Mouse (Mus musculus): ENCODE measurements around the gene Sprr1b. TPM values are rescaled to one million over a fixed set of nuclear protein-coding genes. Genes with fewer than 3 reads are reported as not detected.

Gene Sprr1b
- not detected for polyA plus RNA-seq (2014; fragmentation: Illumina TruSeq; extraction: RNeasy Lipid Tissue Mini Kit (QIAGEN cat#74804); ENCODE audit: insufficient read depth, low read depth, low replicate concordance)

GRCm38 (mm10) chr3:92438689-92439088 is at the start of gene Sprr1b:
Sprr1b (minus strand) TSS chr3:92438789.

GRCm38 (mm10) chr3:92485863-92486262 is 47.3 kb upstream of the Sprr1b start, which contains the start of gene Sprr1a:
Sprr1a (minus strand) TSS chr3:92485895.

DNA sequence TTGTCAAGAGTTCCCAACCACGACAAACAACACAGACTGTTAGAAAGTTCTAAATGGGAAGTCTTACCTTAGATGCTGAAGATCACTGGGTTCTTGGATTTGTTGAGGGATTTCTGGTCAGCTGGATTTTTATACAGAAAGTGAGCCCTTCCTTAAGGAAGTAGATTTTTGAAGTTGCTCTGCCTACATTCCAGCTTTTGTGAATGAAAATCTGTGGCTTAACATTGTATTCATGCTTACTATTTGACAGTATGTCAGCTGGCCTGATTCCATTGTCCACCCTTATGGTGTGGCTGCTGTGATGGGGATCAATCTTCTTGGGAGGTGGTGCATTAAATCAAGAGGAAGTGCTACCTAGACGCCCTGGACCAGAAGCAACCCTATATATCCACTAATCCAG is 20.0 kb upstream of the Sprr1b start, which contains the start of gene Sprr3:
Gene Sprr3 (minus strand): TSS at position 101 of the 400 bp plus-strand sequence.

DNA sequence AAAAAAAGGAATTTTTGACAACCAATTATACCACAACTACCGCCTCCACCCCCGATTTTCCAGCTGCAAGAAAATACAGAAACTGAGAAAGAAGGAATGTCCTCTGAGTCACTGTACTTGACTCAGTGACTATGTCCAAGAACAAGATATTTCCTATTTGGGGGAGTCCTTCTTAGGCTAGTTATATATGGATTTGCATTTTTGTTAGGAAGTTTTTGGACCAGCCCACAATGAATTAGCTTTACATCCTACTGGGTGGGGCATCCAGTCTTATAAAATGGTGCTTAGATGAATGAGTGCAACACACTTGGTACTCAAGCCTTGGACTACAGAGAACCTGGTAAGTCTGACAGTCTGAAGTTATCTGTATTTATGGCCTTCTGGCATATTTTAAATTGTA is 6.3 kb downstream of the Sprr1b start, which contains the start of gene Sprr2k:
Gene Sprr2k (plus strand): TSS at position 301 of the 400 bp plus-strand sequence.

GRCm38 (mm10) chr3:92429323-92429722 is 9.3 kb downstream of the Sprr1b start, which contains the start of gene Gm9774:
Gm9774 (minus strand) TSS chr3:92429423.

GRCm38 (mm10) chr3:92417782-92418181 is 20.8 kb downstream of the Sprr1b start, which contains the start of gene Sprr2j-ps:
Sprr2j-ps (plus strand) TSS chr3:92418082.

GRCm38 (mm10) chr3:92407691-92408090 is 30.9 kb downstream of the Sprr1b start, which contains the start of gene Sprr2i:
Sprr2i (plus strand) TSS chr3:92407991.

Other genes with a start within 250 kb of the Sprr1b start
- not detected for gene Sprr2a1, start 223.0 kb downstream of the Sprr1b start, polyA plus RNA-seq (2014; fragmentation: Illumina TruSeq; extraction: RNeasy Lipid Tissue Mini Kit (QIAGEN cat#74804); ENCODE audit: insufficient read depth, low read depth, low replicate concordance)
- 0.51 TPM for gene Sprr2a2, start 222.9 kb downstream of the Sprr1b start, polyA plus RNA-seq (2014; fragmentation: Illumina TruSeq; extraction: RNeasy Lipid Tissue Mini Kit (QIAGEN cat#74804); ENCODE audit: insufficient read depth, low read depth, low replicate concordance)
- gene Sprr2a3, start 153.4 kb downstream of the Sprr1b start, polyA plus RNA-seq (2014; fragmentation: Illumina TruSeq; extraction: RNeasy Lipid Tissue Mini Kit (QIAGEN cat#74804); ENCODE audit: insufficient read depth, low read depth, low replicate concordance) = not detected
- gene Sprr2b, start 122.2 kb downstream of the Sprr1b start, polyA plus RNA-seq (2014; fragmentation: Illumina TruSeq; extraction: RNeasy Lipid Tissue Mini Kit (QIAGEN cat#74804); ENCODE audit: insufficient read depth, low read depth, low replicate concordance) = not detected
- not detected for gene Sprr2d, start 99.6 kb downstream of the Sprr1b start, polyA plus RNA-seq (2014; fragmentation: Illumina TruSeq; extraction: RNeasy Lipid Tissue Mini Kit (QIAGEN cat#74804); ENCODE audit: insufficient read depth, low read depth, low replicate concordance)
- gene Sprr2e, start 86.6 kb downstream of the Sprr1b start, polyA plus RNA-seq (2014; fragmentation: Illumina TruSeq; extraction: RNeasy Lipid Tissue Mini Kit (QIAGEN cat#74804); ENCODE audit: insufficient read depth, low read depth, low replicate concordance) = not detected
- gene Sprr2f, start 73.6 kb downstream of the Sprr1b start, polyA plus RNA-seq (2014; fragmentation: Illumina TruSeq; extraction: RNeasy Lipid Tissue Mini Kit (QIAGEN cat#74804); ENCODE audit: insufficient read depth, low read depth, low replicate concordance) = not detected
- not detected for gene Sprr2h, start 53.1 kb downstream of the Sprr1b start, polyA plus RNA-seq (2014; fragmentation: Illumina TruSeq; extraction: RNeasy Lipid Tissue Mini Kit (QIAGEN cat#74804); ENCODE audit: insufficient read depth, low read depth, low replicate concordance)
- gene Sprr2i, start 30.8 kb downstream of the Sprr1b start, polyA plus RNA-seq (2014; fragmentation: Illumina TruSeq; extraction: RNeasy Lipid Tissue Mini Kit (QIAGEN cat#74804); ENCODE audit: insufficient read depth, low read depth, low replicate concordance) = not detected
- gene Sprr2j-ps, start 20.7 kb downstream of the Sprr1b start, polyA plus RNA-seq (2014; fragmentation: Illumina TruSeq; extraction: RNeasy Lipid Tissue Mini Kit (QIAGEN cat#74804); ENCODE audit: insufficient read depth, low read depth, low replicate concordance) = not detected
- gene Gm9774, start 9.4 kb downstream of the Sprr1b start, polyA plus RNA-seq (2014; fragmentation: Illumina TruSeq; extraction: RNeasy Lipid Tissue Mini Kit (QIAGEN cat#74804); ENCODE audit: insufficient read depth, low read depth, low replicate concordance) = 3.0 TPM
- gene Sprr2k, start 6.2 kb downstream of the Sprr1b start, polyA plus RNA-seq (2014; fragmentation: Illumina TruSeq; extraction: RNeasy Lipid Tissue Mini Kit (QIAGEN cat#74804); ENCODE audit: insufficient read depth, low read depth, low replicate concordance) = not detected
- not detected for gene Sprr3, start 19.9 kb upstream of the Sprr1b start, polyA plus RNA-seq (2014; fragmentation: Illumina TruSeq; extraction: RNeasy Lipid Tissue Mini Kit (QIAGEN cat#74804); ENCODE audit: insufficient read depth, low read depth, low replicate concordance)
- 3.2 TPM for gene Sprr1a, start 47.1 kb upstream of the Sprr1b start, polyA plus RNA-seq (2014; fragmentation: Illumina TruSeq; extraction: RNeasy Lipid Tissue Mini Kit (QIAGEN cat#74804); ENCODE audit: insufficient read depth, low read depth, low replicate concordance)
- gene Sprr4, start 61.7 kb upstream of the Sprr1b start, polyA plus RNA-seq (2014; fragmentation: Illumina TruSeq; extraction: RNeasy Lipid Tissue Mini Kit (QIAGEN cat#74804); ENCODE audit: insufficient read depth, low read depth, low replicate concordance) = not detected
- gene 2310046K23Rik, start 95.7 kb upstream of the Sprr1b start, polyA plus RNA-seq (2014; fragmentation: Illumina TruSeq; extraction: RNeasy Lipid Tissue Mini Kit (QIAGEN cat#74804); ENCODE audit: insufficient read depth, low read depth, low replicate concordance) = not detected
- gene Ivl, start 134.9 kb upstream of the Sprr1b start, polyA plus RNA-seq (2014; fragmentation: Illumina TruSeq; extraction: RNeasy Lipid Tissue Mini Kit (QIAGEN cat#74804); ENCODE audit: insufficient read depth, low read depth, low replicate concordance) = 0.97 TPM
- not detected for gene Smcp, start 150.2 kb upstream of the Sprr1b start, polyA plus RNA-seq (2014; fragmentation: Illumina TruSeq; extraction: RNeasy Lipid Tissue Mini Kit (QIAGEN cat#74804); ENCODE audit: insufficient read depth, low read depth, low replicate concordance)
- not detected for gene 2210017I01Rik, start 168.7 kb upstream of the Sprr1b start, polyA plus RNA-seq (2014; fragmentation: Illumina TruSeq; extraction: RNeasy Lipid Tissue Mini Kit (QIAGEN cat#74804); ENCODE audit: insufficient read depth, low read depth, low replicate concordance)
- gene Lce6a, start 182.9 kb upstream of the Sprr1b start, polyA plus RNA-seq (2014; fragmentation: Illumina TruSeq; extraction: RNeasy Lipid Tissue Mini Kit (QIAGEN cat#74804); ENCODE audit: insufficient read depth, low read depth, low replicate concordance) = not detected
- not detected for gene Lce1a1, start 209.5 kb upstream of the Sprr1b start, polyA plus RNA-seq (2014; fragmentation: Illumina TruSeq; extraction: RNeasy Lipid Tissue Mini Kit (QIAGEN cat#74804); ENCODE audit: insufficient read depth, low read depth, low replicate concordance)
- not detected for gene Lce1b, start 218.1 kb upstream of the Sprr1b start, polyA plus RNA-seq (2014; fragmentation: Illumina TruSeq; extraction: RNeasy Lipid Tissue Mini Kit (QIAGEN cat#74804); ENCODE audit: insufficient read depth, low read depth, low replicate concordance)
- gene Lce1a2, start 231.5 kb upstream of the Sprr1b start, polyA plus RNA-seq (2014; fragmentation: Illumina TruSeq; extraction: RNeasy Lipid Tissue Mini Kit (QIAGEN cat#74804); ENCODE audit: insufficient read depth, low read depth, low replicate concordance) = not detected
- not detected for gene Lce1c, start 240.5 kb upstream of the Sprr1b start, polyA plus RNA-seq (2014; fragmentation: Illumina TruSeq; extraction: RNeasy Lipid Tissue Mini Kit (QIAGEN cat#74804); ENCODE audit: insufficient read depth, low read depth, low replicate concordance)
- not detected for gene Lce1d, start 248.4 kb upstream of the Sprr1b start, polyA plus RNA-seq (2014; fragmentation: Illumina TruSeq; extraction: RNeasy Lipid Tissue Mini Kit (QIAGEN cat#74804); ENCODE audit: insufficient read depth, low read depth, low replicate concordance)

All from lung, adult 10 weeks (tissue).